Mouse (Mus musculus) cerebellum, adult 2 months (tissue): ENCODE results near the gene Gm28729.

Experiments
- CTCF ChIP-seq: fragments of 200-500 bp; IDR thresholded peaks from 2 replicates; pipeline ENCODE4 v1.5.1; 2011; ENCODE audit warnings: low read depth, mild to moderate bottlenecking, control low read depth, low read length, moderate library complexity, borderline replicate concordance; ENCODE audit not compliant: insufficient read depth
- POLR2A ChIP-seq: fragments of 200-500 bp; IDR thresholded peaks from 2 replicates; pipeline ENCODE4 v1.6.1; 2011; ENCODE audit warnings: low read length, control low read depth, borderline replicate concordance; ENCODE audit not compliant: insufficient read depth

DNA sequence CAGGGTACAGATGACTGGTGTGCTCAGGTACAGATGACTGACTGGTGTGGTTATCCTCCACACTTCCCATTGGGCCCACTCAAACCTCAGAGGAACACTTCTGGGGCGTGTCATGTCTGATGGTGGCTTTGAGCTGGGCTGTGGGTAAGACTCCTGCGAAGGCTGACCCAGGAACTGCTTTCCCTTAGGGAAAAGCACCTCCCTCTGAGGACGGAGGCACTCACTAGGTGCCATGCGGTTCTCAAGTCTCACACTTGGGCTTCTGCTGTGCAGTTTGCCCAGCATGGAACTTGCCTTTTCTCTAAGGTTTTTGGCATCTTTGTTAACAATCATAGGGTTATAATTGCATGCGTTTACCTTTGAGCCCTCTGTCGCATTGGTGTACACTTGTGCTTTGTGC, 10.4 kb upstream of the Gm28729 start:
- TF ChIP-seq CTCF: no peak
- no peak for TF ChIP-seq POLR2A
